Mouse (Mus musculus): ENCODE measurements around the gene Olfr49. TPM values are rescaled to one million over a fixed set of nuclear protein-coding genes. Genes with fewer than 3 reads are reported as not detected.
"Not testable (repeated sequence)": the region's sequence is repeated elsewhere in the genome, so short reads cannot be mapped to it uniquely, and the experiment has no call there.

The Olfr49 gene
- total RNA-seq, 2 experiments from 2014 or later: not detected

DNA sequence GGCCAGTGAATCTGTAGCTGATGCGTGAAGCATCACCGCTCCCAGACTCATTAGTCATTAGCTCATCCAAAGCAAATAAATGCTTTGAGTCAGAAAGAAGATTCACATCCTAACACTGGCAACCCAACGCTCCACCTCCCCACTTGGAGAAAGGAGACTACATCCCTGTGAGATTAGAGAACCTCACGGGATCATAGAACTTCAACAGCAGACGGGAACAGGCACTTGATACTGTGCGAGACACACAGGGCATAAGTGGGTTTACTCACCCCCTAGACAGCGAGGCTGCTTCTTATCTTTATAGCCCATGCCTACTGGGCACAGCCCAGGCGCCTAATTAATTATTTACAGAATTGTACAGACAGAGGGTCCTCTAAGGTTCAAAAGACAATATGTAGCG lies 52.6 kb downstream of the Olfr49 start:
- no peak for DNase-seq (ENCODE audit: low spot score in 2 of 2)

DNA sequence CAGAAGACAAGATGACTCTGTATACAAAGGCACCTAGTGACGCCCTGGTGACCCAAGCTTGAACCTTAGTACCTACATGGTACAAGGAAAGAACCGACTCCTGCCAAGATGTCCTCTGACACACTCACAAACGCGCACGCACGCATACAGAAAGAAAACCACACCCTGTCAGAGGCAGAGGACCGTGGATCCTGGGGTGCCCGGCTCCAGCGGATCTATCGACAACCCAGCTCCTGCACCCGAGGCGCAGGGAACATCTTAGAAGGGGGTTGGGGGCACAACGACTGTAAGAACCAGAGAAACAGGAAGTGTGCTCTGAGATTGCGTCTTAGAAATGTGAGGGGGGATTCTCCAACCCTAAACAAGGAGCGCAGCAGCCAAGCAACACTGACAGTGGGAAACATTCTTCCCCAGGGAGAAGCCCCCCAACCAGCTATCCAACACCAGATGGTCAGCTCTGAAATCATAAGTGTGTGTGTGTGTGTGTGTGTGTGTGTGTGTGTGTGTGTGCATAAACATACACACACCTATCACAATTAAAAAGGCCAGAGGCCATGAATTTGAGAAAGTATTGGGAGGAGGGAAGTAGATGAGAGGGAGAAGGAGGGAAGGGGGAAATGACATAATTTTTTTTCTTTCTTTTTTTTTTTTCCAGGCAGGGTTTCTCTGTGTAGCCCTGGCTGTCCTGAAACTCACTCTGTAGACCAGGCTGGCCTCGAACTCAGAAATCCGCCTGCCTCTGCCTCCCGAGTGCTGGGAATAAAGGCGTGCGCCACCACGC lies 53.4 kb downstream of the Olfr49 start:
- DNase-seq (ENCODE audit: low spot score in 2 of 2): no peak

- no peak for DNase-seq (ENCODE audit: low spot score in 2 of 2)
These were observed 54.0 kb downstream of the Olfr49 start for GRCm38 (mm10) chr14:54230638-54231150.

- not testable (repeated sequence) for DNase-seq (ENCODE audit: low spot score in 2 of 2)
These were observed 54.9 kb downstream of the Olfr49 start for GRCm38 (mm10) chr14:54229849-54230248.

- DNase-seq (ENCODE audit: low spot score in 2 of 2): peak; percentile 17 to 40
These were observed 55.6 kb downstream of the Olfr49 start for GRCm38 (mm10) chr14:54228933-54229713.

- peak in 1 of 2 experiments; percentile 12 for DNase-seq (ENCODE audit: low spot score in 2 of 2)
These were observed 56.2 kb downstream of the Olfr49 start for GRCm38 (mm10) chr14:54228501-54228900.

Other genes with a start within 250 kb of the Olfr49 start
- 100 to 1,000 TPM; 127 TPM for gene Dad1, start 30.8 kb downstream of the Olfr49 start, total RNA-seq (2021)
- 10 to 100 TPM; 45.1 to 49.8 TPM for gene Abhd4, start 30.8 kb downstream of the Olfr49 start, total RNA-seq (2021)
- gene Oxa1l, start 75.9 kb upstream of the Olfr49 start, total RNA-seq (2021): 10 to 100 TPM; 69.3 to 70.0 TPM
- 1 to 10 TPM; 2.5 to 2.7 TPM for gene Slc7a7, start 132.8 kb upstream of the Olfr49 start, total RNA-seq (2021)
- 100 to 1,000 TPM; 109 to 138 TPM for gene Mrpl52, start 142.0 kb upstream of the Olfr49 start, total RNA-seq (2021)
- 10 to 100 TPM; 39.1 to 41.0 TPM for gene Mmp14, start 146.7 kb upstream of the Olfr49 start, total RNA-seq (2021)
- gene Lrp10, start 179.2 kb upstream of the Olfr49 start, total RNA-seq (2021): 10 to 100 TPM; 40.3 to 42.2 TPM
- gene Rem2, start 191.2 kb upstream of the Olfr49 start, total RNA-seq (2021): 10 to 100 TPM; 26.9 to 31.5 TPM
- 10 to 100 TPM; 82.2 to 91.8 TPM for gene Prmt5, start 232.6 kb upstream of the Olfr49 start, total RNA-seq (2021)

Measured in layer of hippocampus, postnatal 10 days (tissue).